Mouse (Mus musculus) G1E (cell line): ENCODE results near the gene Ccser1. TPM values are rescaled to one million over a fixed set of nuclear protein-coding genes. Genes with fewer than 3 reads are reported as not detected.

ENCODE experiments used
- ATAC-seq: 2 replicates; pipeline ENCODE4 v1.8.0; 2016; ENCODE audit warnings: mild to moderate bottlenecking; ENCODE audit not compliant: insufficient number of reproducible peaks, poor library complexity, low FRiP score, severe bottlenecking; ENCODE audit errors: extremely low read depth
- DNase-seq: peaks from one replicate; pipeline ENCODE4 v3.0.0; 2012; ENCODE audit warnings: low spot score
- H3K27me3 ChIP-seq: 2 replicates; pipeline ENCODE4 v1.6.1; 2012; ENCODE audit warnings: mild to moderate bottlenecking, low read length, inconsistent platforms; ENCODE audit not compliant: insufficient read depth
- H3K36me3 ChIP-seq: replicated peaks from 2 replicates; pipeline ENCODE3; 2012; ENCODE audit warnings: mild to moderate bottlenecking, inconsistent platforms
- H3K4me1 ChIP-seq: 2 replicates; pipeline ENCODE4 v1.6.1; 2012; ENCODE audit warnings: low read depth, low read length, inconsistent platforms, mixed read lengths; ENCODE audit not compliant: insufficient read depth
- H3K4me3 ChIP-seq: 2 replicates; pipeline ENCODE4 v1.5.1; 2012; ENCODE audit warnings: low read depth, mild to moderate bottlenecking, inconsistent platforms, low read length, moderate library complexity, mixed read lengths
- H3K9me3 ChIP-seq: replicated peaks from 2 replicates; pipeline ENCODE4 v1.6.1; 2012; ENCODE audit warnings: inconsistent platforms
- CTCF ChIP-seq: IDR thresholded peaks from 2 replicates; pipeline ENCODE4 v1.5.1; 2012; ENCODE audit warnings: low read depth, low read length, inconsistent platforms, mixed read lengths
- GATA1 ChIP-seq: IDR thresholded peaks from 2 replicates; pipeline ENCODE4 v1.6.1; 2012; ENCODE audit warnings: borderline replicate concordance, low read length, inconsistent platforms, mixed read lengths
- GATA2 ChIP-seq: IDR thresholded peaks from 2 replicates; pipeline ENCODE4 v1.6.1; 2012; ENCODE audit warnings: low read depth, low read length, inconsistent platforms, borderline replicate concordance
- POLR2AphosphoS5 ChIP-seq: IDR thresholded peaks from 2 replicates; pipeline ENCODE4 v1.6.1; 2012; ENCODE audit warnings: low read depth, low read length, inconsistent platforms; ENCODE audit not compliant: insufficient replicate concordance
- TAL1 ChIP-seq: conservative IDR thresholded peaks from 2 replicates; pipeline ENCODE4 v1.6.1; 2012; ENCODE audit warnings: low read depth, low read length, inconsistent platforms, mixed read lengths
- polyA plus RNA-seq: library from polyadenylated mRNA; stranded (reverse); fragments of >175 nt; gene quantifications from 2 replicates; pipeline ENCODE4 v1.2.3, GENCODE M21; 2012
- total RNA-seq, 2 experiments: library from RNA; stranded (forward) in 1 of 2; stranded (reverse) in 1 of 2; fragments of 200-1000 nt in 1 of 2; fragments of >200 nt in 1 of 2; fragmentation: Nextera tagmentation in 1 of 2; gene quantifications; 2 replicates each; pipeline ENCODE4 v1.2.3; 2014 to 2017

Gene Ccser1
- total and polyA plus RNA-seq, 3 experiments, result 0.11 TPM; not detected in 2

GRCm38 (mm10) chr6:62067024-62067380 is 886.9 kb downstream of the Ccser1 start:
- Histone ChIP-seq H3K27me3 (no peaks in the 10 kb centered on the region), H3K36me3 (no peaks in the 10 kb centered on the region), H3K4me3 (no peak overlapping the region), H3K9me3 (no peaks in the 10 kb centered on the region), H3K4me1 (no peaks in the 10 kb centered on the region)
- no peak for ATAC-seq
- DNase-seq, result no peak
- TF ChIP-seq GATA2 (no peak), POLR2AphosphoS5 (no peak), GATA1 (no peak), TAL1 (no peak), CTCF (no peak)

DNA sequence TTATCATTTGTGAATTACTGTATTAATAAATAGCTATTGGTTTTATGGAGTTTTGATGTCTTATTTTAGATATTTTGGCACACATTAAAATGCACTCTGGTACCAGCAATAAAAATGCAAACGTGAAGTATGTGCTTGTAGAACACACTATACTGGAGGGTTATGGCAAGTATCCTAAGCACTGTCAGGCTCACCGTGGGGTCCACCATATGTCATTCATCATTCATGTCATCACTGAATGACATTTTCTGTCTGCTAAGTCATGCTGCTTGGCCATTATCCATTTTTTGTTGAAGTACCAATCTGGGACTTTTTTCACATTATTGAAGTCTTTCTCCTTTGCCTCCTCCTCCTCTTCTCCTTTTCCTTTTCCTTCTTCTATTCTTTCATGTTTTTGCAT is 925.3 kb downstream of the Ccser1 start:
- H3K9me3 ChIP-seq, result no peaks in the 10 kb centered on the region
- no peak overlapping the region for H3K4me3 ChIP-seq
- DNase-seq (no peak), ATAC-seq (no peak)
- no peaks in the 10 kb centered on the region for H3K27me3 ChIP-seq
- no peaks in the 10 kb centered on the region for H3K4me1 ChIP-seq
- no peaks in the 10 kb centered on the region for H3K36me3 ChIP-seq
- TF ChIP-seq TAL1, result no peak
- no peak for TF ChIP-seq GATA1
- no peak for TF ChIP-seq POLR2AphosphoS5
- TF ChIP-seq CTCF, result no peak
- no peak for TF ChIP-seq GATA2

DNA sequence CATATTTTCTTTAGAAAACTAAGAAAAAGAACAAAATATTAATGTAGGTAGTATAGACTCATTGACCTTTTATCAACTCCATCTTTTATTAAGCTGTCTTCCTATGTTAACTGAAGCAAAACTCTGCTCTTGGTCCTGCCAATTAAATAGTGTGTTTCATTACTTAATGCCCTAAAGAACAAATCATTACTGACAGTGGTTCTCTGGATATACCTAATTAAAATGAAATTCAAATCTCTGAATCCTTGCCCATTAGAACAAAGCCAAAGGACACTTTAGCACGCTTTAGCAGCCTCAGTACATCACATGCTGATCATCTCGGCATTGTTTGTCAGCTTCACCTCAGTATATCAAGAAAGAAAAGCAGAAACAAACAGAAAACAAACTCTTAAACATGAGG is 952.4 kb downstream of the Ccser1 start:
- H3K36me3 ChIP-seq, result no peaks in the 10 kb centered on the region
- ATAC-seq, result no peak
- no peaks in the 10 kb centered on the region for H3K9me3 ChIP-seq
- no peak overlapping the region for H3K4me3 ChIP-seq
- TF ChIP-seq TAL1, result no peak
- TF ChIP-seq GATA1, result no peak
- no peak for TF ChIP-seq GATA2
- TF ChIP-seq POLR2AphosphoS5, result no peak
- no peak for TF ChIP-seq CTCF
- H3K27me3 ChIP-seq, result no peaks in the 10 kb centered on the region
- DNase-seq, result no peak
- no peaks in the 10 kb centered on the region for H3K4me1 ChIP-seq

- Histone ChIP-seq H3K27me3 (no peaks in the 10 kb centered on the region), H3K36me3 (no peaks in the 10 kb centered on the region), H3K9me3 (no peaks in the 10 kb centered on the region), H3K4me3 (no peak overlapping the region), H3K4me1 (no peaks in the 10 kb centered on the region)
- TF ChIP-seq GATA2 (no peak), POLR2AphosphoS5 (no peak), CTCF (no peak), TAL1 (no peak), GATA1 (no peak)
- ATAC-seq, result no peak
- no peak for DNase-seq
Measured at GRCm38 (mm10) chr6:62160320-62160719, 980.2 kb downstream of the Ccser1 start.

GRCm38 (mm10) chr6:62162596-62162995 is 982.5 kb downstream of the Ccser1 start:
- no peaks in the 10 kb centered on the region for H3K27me3 ChIP-seq
- TF ChIP-seq GATA1 (no peak), POLR2AphosphoS5 (no peak), TAL1 (no peak), GATA2 (no peak), CTCF (no peak)
- H3K9me3 ChIP-seq, result no peaks in the 10 kb centered on the region
- no peaks in the 10 kb centered on the region for H3K4me1 ChIP-seq
- H3K4me3 ChIP-seq, result no peak overlapping the region
- ATAC-seq, result no peak
- no peak for DNase-seq
- no peaks in the 10 kb centered on the region for H3K36me3 ChIP-seq

- Histone ChIP-seq H3K36me3 (no peaks in the 10 kb centered on the region), H3K4me1 (no peaks in the 10 kb centered on the region), H3K4me3 (no peak overlapping the region), H3K9me3 (no peaks in the 10 kb centered on the region), H3K27me3 (no peaks in the 10 kb centered on the region)
- TF ChIP-seq GATA2 (no peak), POLR2AphosphoS5 (no peak), TAL1 (no peak), CTCF (no peak), GATA1 (no peak)
- no peak for ATAC-seq
- no peak for DNase-seq
Measured at GRCm38 (mm10) chr6:62163826-62164225, 983.7 kb downstream of the Ccser1 start.
